Mouse (Mus musculus) lung, embryonic 15.5 days (tissue): ENCODE data around the gene Spaca7. TPM values are rescaled to one million over a fixed set of nuclear protein-coding genes. Genes with fewer than 3 reads are reported as not detected.
"Not testable (repeated sequence)": the region's sequence is repeated elsewhere in the genome, so short reads cannot be mapped to it uniquely, and the experiment has no call there.

Experiments used
- ATAC-seq: fragments of 200-750 bp; cut with Nextera tagmentation; 2 replicates; pipeline ENCODE4 v1.8.0; 2017; ENCODE audit warnings: moderate number of reproducible peaks, borderline replicate concordance; ENCODE audit not compliant: low FRiP score, low TSS enrichment; ENCODE audit errors: extremely low read depth
- H3K27ac ChIP-seq: fragments of 300-500 bp; sonication (generic); 2 replicates; pipeline ENCODE4 v1.5.1; 2015; ENCODE audit warnings: moderate library complexity, mild to moderate bottlenecking, inconsistent platforms
- H3K27me3 ChIP-seq: fragments of 300-500 bp; sonication (generic); 2 replicates; pipeline ENCODE4 v1.6.1; 2015; ENCODE audit warnings: inconsistent platforms
- H3K36me3 ChIP-seq: fragments of 300-500 bp; sonication (generic); 2 replicates; pipeline ENCODE4 v1.6.1; 2015; ENCODE audit warnings: inconsistent platforms
- H3K4me1 ChIP-seq: fragments of 300-500 bp; sonication (generic); 2 replicates; pipeline ENCODE4 v1.6.1; 2015; ENCODE audit warnings: inconsistent platforms
- H3K4me2 ChIP-seq: fragments of 300-500 bp; sonication (generic); 2 replicates; pipeline ENCODE4 v1.6.1; 2015; ENCODE audit warnings: inconsistent platforms, mild to moderate bottlenecking, moderate library complexity
- H3K4me3 ChIP-seq: fragments of 300-500 bp; sonication (generic); 2 replicates; pipeline ENCODE4 v1.5.1; 2015; ENCODE audit warnings: mild to moderate bottlenecking, inconsistent platforms
- H3K9ac ChIP-seq: fragments of 300-500 bp; sonication (generic); 2 replicates; pipeline ENCODE4 v1.6.1; 2015; ENCODE audit warnings: inconsistent platforms
- H3K9me3 ChIP-seq: fragments of 300-500 bp; sonication (generic); 2 replicates; pipeline ENCODE4 v1.6.1; 2016; ENCODE audit warnings: inconsistent platforms
- WGBS: fragments of 180-500 bp; shearing (Covaris S2); methylation state at CpG from one replicate; pipeline ENCODE4 v1.1.7; 2015; 5-methylcytosine and 5-hydroxymethylcytosine counted together
- polyA plus RNA-seq: library from polyadenylated mRNA; unstranded; fragments of >200 nt; fragmentation: Nextera tagmentation; extraction: Ambion mirVana; gene quantifications from 2 replicates; pipeline ENCODE4 v1.2.1, GENCODE M21; 2015

Gene Spaca7
- polyA plus RNA-seq, 1 experiment from 2014 or later = not detected

- not testable (repeated sequence) for H3K27ac ChIP-seq, H3K4me2 ChIP-seq, H3K27me3 ChIP-seq, H3K4me1 ChIP-seq, H3K9me3 ChIP-seq, ATAC-seq, H3K9ac ChIP-seq, H3K4me3 ChIP-seq
- H3K36me3 ChIP-seq = peaks cover 45% of the 10 kb centered on the region
- 64% methylated on average over 3 of the region's 3 CpGs for WGBS
These were observed 44.5 kb downstream of the Spaca7 start for GRCm38 (mm10) chr8:12617369-12617768.

- Histone ChIP-seq H3K4me2 (no peak overlapping the region), H3K9me3 (no peaks in the 10 kb centered on the region), H3K4me3 (no peak overlapping the region), H3K4me1 (no peaks in the 10 kb centered on the region), H3K27ac (no peak overlapping the region), H3K36me3 (peaks cover 62% of the 10 kb centered on the region), H3K27me3 (no peaks in the 10 kb centered on the region), H3K9ac (no peak overlapping the region)
- WGBS = 91% methylated on average over 18 of the region's 18 CpGs
- no peak for ATAC-seq
These were observed 48.9 kb downstream of the Spaca7 start for GRCm38 (mm10) chr8:12621550-12622222.

- Histone ChIP-seq H3K9me3 (no peaks in the 10 kb centered on the region), H3K4me1 (no peaks in the 10 kb centered on the region), H3K4me3 (no peak overlapping the region), H3K4me2 (no peak overlapping the region), H3K27ac (no peak overlapping the region), H3K27me3 (no peaks in the 10 kb centered on the region), H3K36me3 (peaks cover 55% of the 10 kb centered on the region), H3K9ac (no peak overlapping the region)
- WGBS = 84% methylated on average over 5 of the region's 5 CpGs
- no peak for ATAC-seq
These were observed 53.1 kb downstream of the Spaca7 start for GRCm38 (mm10) chr8:12625890-12626289.

GRCm38 (mm10) chr8:12629079-12629478 is 56.2 kb downstream of the Spaca7 start:
- no peak overlapping the region for H3K9ac ChIP-seq
- peaks cover 48% of the 10 kb centered on the region for H3K36me3 ChIP-seq
- 36% methylated on average over 3 of the region's 3 CpGs for WGBS
- no peaks in the 10 kb centered on the region for H3K27me3 ChIP-seq
- H3K4me1 ChIP-seq = no peaks in the 10 kb centered on the region
- peak; percentile 64; the same call in 1 of the 2 replicates for ATAC-seq
- H3K9me3 ChIP-seq = no peaks in the 10 kb centered on the region
- no peak overlapping the region for H3K4me2 ChIP-seq
- H3K4me3 ChIP-seq = no peak overlapping the region
- no peak overlapping the region for H3K27ac ChIP-seq

GRCm38 (mm10) chr8:12635366-12635765 is 62.5 kb downstream of the Spaca7 start:
- 74% methylated on average over 2 of the region's 2 CpGs for WGBS
- no peak overlapping the region for H3K9ac ChIP-seq
- no peak for ATAC-seq
- H3K4me3 ChIP-seq = no peak overlapping the region
- no peaks in the 10 kb centered on the region for H3K9me3 ChIP-seq
- H3K27me3 ChIP-seq = no peaks in the 10 kb centered on the region
- H3K4me1 ChIP-seq = no peaks in the 10 kb centered on the region
- peaks cover 67% of the 10 kb centered on the region for H3K36me3 ChIP-seq
- no peak overlapping the region for H3K27ac ChIP-seq
- H3K4me2 ChIP-seq = no peak overlapping the region

- no peak overlapping the region for H3K4me3 ChIP-seq
- no peaks in the 10 kb centered on the region for H3K27me3 ChIP-seq
- H3K36me3 ChIP-seq = peaks cover 54% of the 10 kb centered on the region
- H3K4me2 ChIP-seq = no peak overlapping the region
- H3K4me1 ChIP-seq = no peaks in the 10 kb centered on the region
- 90% methylated on average over 11 of the region's 11 CpGs for WGBS
- H3K27ac ChIP-seq = no peak overlapping the region
- no peak overlapping the region for H3K9ac ChIP-seq
- no peaks in the 10 kb centered on the region for H3K9me3 ChIP-seq
- ATAC-seq = no peak
These were observed 65.6 kb downstream of the Spaca7 start for GRCm38 (mm10) chr8:12638446-12638845.

- no peaks in the 10 kb centered on the region for H3K9me3 ChIP-seq
- WGBS = 86% methylated on average over 6 of the region's 6 CpGs
- no peak for ATAC-seq
- no peak overlapping the region for H3K27ac ChIP-seq
- H3K4me2 ChIP-seq = no peak overlapping the region
- H3K4me3 ChIP-seq = no peak overlapping the region
- H3K36me3 ChIP-seq = peaks cover 52% of the 10 kb centered on the region
- H3K9ac ChIP-seq = no peak overlapping the region
- no peaks in the 10 kb centered on the region for H3K4me1 ChIP-seq
- H3K27me3 ChIP-seq = no peaks in the 10 kb centered on the region
These were observed 68.7 kb downstream of the Spaca7 start for GRCm38 (mm10) chr8:12641527-12641926.

GRCm38 (mm10) chr8:12644341-12644740 is 71.5 kb downstream of the Spaca7 start:
- no peaks in the 10 kb centered on the region for H3K27me3 ChIP-seq
- H3K27ac ChIP-seq = no peak overlapping the region
- no peak overlapping the region for H3K9ac ChIP-seq
- no peak overlapping the region for H3K4me3 ChIP-seq
- H3K9me3 ChIP-seq = no peaks in the 10 kb centered on the region
- 82% methylated on average over 8 of the region's 8 CpGs for WGBS
- no peaks in the 10 kb centered on the region for H3K4me1 ChIP-seq
- peaks cover 49% of the 10 kb centered on the region for H3K36me3 ChIP-seq
- H3K4me2 ChIP-seq = no peak overlapping the region
- no peak for ATAC-seq

GRCm38 (mm10) chr8:12644894-12645293 is 72.1 kb downstream of the Spaca7 start:
- no peak overlapping the region for H3K4me2 ChIP-seq
- no peak overlapping the region for H3K4me3 ChIP-seq
- no peaks in the 10 kb centered on the region for H3K9me3 ChIP-seq
- no peak overlapping the region for H3K9ac ChIP-seq
- no peak for ATAC-seq
- no peaks in the 10 kb centered on the region for H3K27me3 ChIP-seq
- WGBS = 73% methylated on average over 7 of the region's 7 CpGs
- no peaks in the 10 kb centered on the region for H3K4me1 ChIP-seq
- H3K27ac ChIP-seq = no peak overlapping the region
- peaks cover 49% of the 10 kb centered on the region for H3K36me3 ChIP-seq

GRCm38 (mm10) chr8:12646536-12646935 is 73.7 kb downstream of the Spaca7 start:
- no peaks in the 10 kb centered on the region for H3K27me3 ChIP-seq
- H3K4me2 ChIP-seq = no peak overlapping the region
- no peak overlapping the region for H3K9ac ChIP-seq
- no peaks in the 10 kb centered on the region for H3K4me1 ChIP-seq
- no peak overlapping the region for H3K27ac ChIP-seq
- WGBS = 59% methylated on average over 4 of the region's 4 CpGs
- no peak for ATAC-seq
- H3K9me3 ChIP-seq = no peaks in the 10 kb centered on the region
- no peak overlapping the region for H3K4me3 ChIP-seq
- H3K36me3 ChIP-seq = peaks cover 48% of the 10 kb centered on the region

GRCm38 (mm10) chr8:12648951-12649350 is 76.1 kb downstream of the Spaca7 start:
- no peak overlapping the region for H3K9ac ChIP-seq
- no peaks in the 10 kb centered on the region for H3K9me3 ChIP-seq
- WGBS = 85% methylated on average over 4 of the region's 4 CpGs
- no peak overlapping the region for H3K4me3 ChIP-seq
- no peak for ATAC-seq
- H3K27ac ChIP-seq = no peak overlapping the region
- no peak overlapping the region for H3K4me2 ChIP-seq
- peaks cover 64% of the 10 kb centered on the region for H3K36me3 ChIP-seq
- no peaks in the 10 kb centered on the region for H3K4me1 ChIP-seq
- H3K27me3 ChIP-seq = no peaks in the 10 kb centered on the region
